Mouse (Mus musculus) gastrocnemius, postnatal 14 days (tissue): Measurements from ENCODE around the gene Zfyve19. TPM values are rescaled to one million over a fixed set of nuclear protein-coding genes. Genes with fewer than 3 reads are reported as not detected.
A peak's percentile ranks its signal among the peaks of the same experiment; 100 is the strongest.

Experiments
- DNase-seq: peaks from one replicate; pipeline ENCODE4 v3.0.0; 2021; ENCODE audit warnings: mixed read lengths
- intact Hi-C: fragments of 180-260 bp; cut with DNase I; formaldehyde crosslinking; loops from one replicate; pipeline ENCODE4 v1.15.1; 2025; ENCODE audit warnings: low total_unique reads
- total RNA-seq, 2 experiments: library from RNA; stranded (reverse); gene quantifications; 2 replicates each; pipeline ENCODE4 v1.2.3; 2021

The Zfyve19 gene
- total RNA-seq, 2 experiments from 2014 or later: 10.6 to 11.6 TPM

GRCm38 (mm10) chr2:119242548-119242947, 34.1 kb downstream of the Zfyve19 start:
- DNase-seq: no peak
- intact Hi-C loops: no loop called here

GRCm38 (mm10) chr2:119245246-119245645, 36.8 kb downstream of the Zfyve19 start:
- intact Hi-C loops: no loop called here
- no peak for DNase-seq

DNA sequence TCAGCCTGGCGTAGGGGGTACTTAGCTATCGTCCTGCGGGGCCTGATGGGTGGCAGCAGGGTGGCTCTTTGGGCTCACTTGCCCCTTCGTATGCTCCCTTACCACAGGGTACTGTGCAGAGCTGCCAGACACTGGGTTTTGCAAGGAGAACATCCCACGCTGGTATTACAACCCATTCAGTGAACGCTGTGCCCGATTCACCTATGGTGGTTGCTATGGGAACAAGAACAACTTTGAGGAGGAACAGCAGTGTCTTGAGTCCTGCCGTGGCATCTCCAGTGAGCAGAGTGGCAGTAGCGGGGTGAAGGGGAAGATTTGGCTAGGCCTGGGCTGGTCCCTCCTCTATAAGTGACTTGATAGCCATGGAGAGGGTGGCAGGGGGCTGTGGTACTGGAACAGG, 39.5 kb downstream of the Zfyve19 start:
- no peak for DNase-seq
- intact Hi-C loops: no loop called here

GRCm38 (mm10) chr2:119249592-119250061, 41.2 kb downstream of the Zfyve19 start:
- intact Hi-C loops: loop anchor here (2.0 kb wide), 1 partner anchor 37 kb away; no protein-coding TSS in a partner anchor
- no peak for DNase-seq

DNA sequence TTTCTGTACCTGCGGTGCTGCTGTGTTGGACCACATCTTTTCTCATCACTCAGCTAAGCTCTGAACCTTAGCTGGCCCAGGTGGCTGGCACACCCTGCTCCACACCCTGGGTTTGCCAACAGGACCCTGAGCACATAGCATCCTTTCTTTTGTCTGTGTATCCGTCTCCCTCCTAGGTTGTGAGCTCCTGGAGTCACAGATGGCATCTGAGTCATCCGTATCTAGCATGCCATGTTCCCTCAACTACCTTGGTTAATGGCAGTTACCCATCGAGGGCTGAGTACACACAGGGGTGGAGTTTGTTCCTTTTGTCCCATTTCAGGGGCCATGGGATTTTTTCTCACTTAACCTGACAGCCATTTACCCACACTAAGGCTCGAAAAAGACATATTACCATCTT, 42.0 kb downstream of the Zfyve19 start:
- intact Hi-C loops: loop anchor here (2.0 kb wide), 1 partner anchor 36 kb away; no protein-coding TSS in a partner anchor
- DNase-seq: no peak

DNA sequence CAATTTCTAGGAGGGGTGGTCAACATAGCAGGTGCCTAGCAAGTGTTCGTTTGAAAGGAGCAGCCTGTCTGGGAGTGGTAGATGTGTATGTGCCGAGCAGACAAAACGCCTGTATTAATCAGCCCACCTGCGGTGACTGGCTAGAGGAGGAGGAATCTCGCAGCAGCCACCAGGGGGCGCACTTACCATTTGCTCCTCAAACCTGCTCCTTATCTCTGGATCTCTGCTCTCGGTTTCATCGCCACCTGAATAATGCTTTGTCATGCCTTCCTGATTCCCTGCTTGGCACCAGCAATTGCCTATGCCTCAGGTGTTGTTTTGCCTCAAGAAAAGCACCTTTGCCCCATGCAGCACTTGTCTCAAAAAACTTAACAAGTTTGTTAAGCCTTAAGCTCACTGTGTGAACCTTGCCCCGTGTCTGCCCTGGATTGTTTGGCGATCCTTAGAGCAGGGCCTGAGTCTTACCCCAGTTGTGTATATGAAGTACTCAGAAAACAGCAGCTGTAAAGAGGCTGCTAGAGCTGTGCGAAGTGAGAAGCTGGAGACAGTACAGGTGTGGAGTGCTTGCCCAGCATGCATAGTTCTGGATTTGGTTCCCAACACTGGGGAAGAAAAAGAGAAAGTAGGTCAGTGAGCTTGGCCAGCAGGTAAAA, 42.5 kb downstream of the Zfyve19 start:
- intact Hi-C loops: loop anchor here (2.0 kb wide), 1 partner anchor 36 kb away; no protein-coding TSS in a partner anchor
- peak; percentile 82 for DNase-seq

DNA sequence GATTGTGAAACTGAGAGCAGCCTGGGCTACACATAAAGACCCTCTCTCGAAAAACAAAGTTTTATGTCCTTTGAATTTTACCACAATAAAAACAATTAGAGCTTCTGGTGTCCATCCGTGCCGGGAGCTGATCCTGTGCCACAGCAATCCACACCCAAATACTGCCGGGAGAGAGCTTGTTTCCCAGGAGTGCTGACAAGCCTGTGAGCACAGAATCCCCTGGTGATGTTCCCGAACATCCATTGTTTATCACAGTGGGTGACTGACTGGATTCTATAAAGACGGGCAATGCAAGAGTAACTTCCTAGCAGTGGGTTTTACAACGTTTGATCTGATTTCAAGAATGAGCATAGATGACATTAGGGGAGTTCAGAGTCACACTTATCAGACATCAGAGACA, 46.6 kb downstream of the Zfyve19 start:
- no peak for DNase-seq
- intact Hi-C loops: no loop called here

- no peak for DNase-seq
- intact Hi-C loops: no loop called here
Observed at GRCm38 (mm10) chr2:119260518-119260917, 52.1 kb downstream of the Zfyve19 start.

DNA sequence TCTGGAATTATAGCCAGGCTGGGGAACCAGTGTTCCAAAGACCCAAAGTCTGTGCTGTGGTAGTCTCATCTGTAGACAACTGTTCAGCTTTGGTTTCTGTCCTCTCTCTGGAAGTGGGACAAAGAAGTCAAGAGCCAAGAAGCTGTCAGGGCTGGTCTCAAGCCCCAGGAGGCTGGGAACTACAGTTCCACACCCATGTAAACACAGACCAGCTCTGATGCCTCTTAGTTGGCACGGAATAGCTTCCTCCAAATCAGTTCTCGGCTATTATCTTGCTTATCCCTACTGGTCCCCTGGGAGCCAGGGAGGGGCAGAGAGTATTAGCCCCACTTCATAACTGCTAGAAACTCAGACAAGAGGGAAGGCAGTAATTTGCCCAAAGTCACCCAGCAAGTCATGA, 52.9 kb downstream of the Zfyve19 start:
- no peak for DNase-seq
- intact Hi-C loops: no loop called here

DNA sequence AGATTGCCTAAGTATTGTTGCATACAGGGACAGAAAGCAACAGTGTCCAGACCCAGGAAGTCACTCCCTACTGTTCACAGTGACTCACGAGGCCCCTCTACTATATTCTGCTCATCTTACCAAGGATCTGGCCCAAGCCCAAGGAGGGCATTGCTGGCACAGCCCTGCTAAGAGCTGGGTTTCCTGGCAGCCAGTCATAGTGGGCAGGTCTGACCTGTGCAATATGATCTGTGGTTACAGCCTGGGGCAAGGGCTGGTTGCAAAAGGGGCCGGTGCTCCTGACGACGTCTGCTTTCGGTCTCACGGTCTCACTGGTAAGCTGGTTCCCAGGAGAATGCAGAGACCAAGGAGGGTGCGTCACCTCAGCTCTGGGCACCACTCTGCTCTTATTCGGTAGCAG, 54.6 kb downstream of the Zfyve19 start:
- intact Hi-C loops: no loop called here
- DNase-seq: peak; percentile 60

GRCm38 (mm10) chr2:119263813-119264212, 55.4 kb downstream of the Zfyve19 start:
- intact Hi-C loops: no loop called here
- no peak for DNase-seq

Other genes starting within 250 kb of the Zfyve19 start
- gene Ccdc32, start 179.2 kb upstream of the Zfyve19 start, total RNA-seq: 1 to 10 TPM; 5.6 to 6.2 TPM
- 1 to 10 TPM; 2.7 to 3.5 TPM for gene Rpusd2, start 173.8 kb upstream of the Zfyve19 start, total RNA-seq
- gene Knl1, start 161.5 kb upstream of the Zfyve19 start, total RNA-seq: 1 to 10 TPM; 2.2 to 2.3 TPM
- 1 to 10 TPM; 2.6 to 3.1 TPM for gene Rad51, start 95.8 kb upstream of the Zfyve19 start, total RNA-seq
- gene Rmdn3, start 51.6 kb upstream of the Zfyve19 start, total RNA-seq: 1 to 10 TPM; 4.8 to 5.5 TPM
- under 1 TPM in 1 of 2 experiments, not detected in 1; 0.57 TPM for gene Gchfr, start 40.8 kb upstream of the Zfyve19 start, total RNA-seq
- gene Gm14137, start 34.1 kb upstream of the Zfyve19 start, total RNA-seq: under 1 TPM in 1 of 2 experiments, not detected in 1; 0.06 TPM
- gene Dnajc17, start 178 bp downstream of the Zfyve19 start, total RNA-seq: 1 to 10 TPM; 8.2 to 8.9 TPM
- gene Ppp1r14d, start 21.3 kb downstream of the Zfyve19 start, total RNA-seq: not detected
- under 1 TPM in 1 of 2 experiments, not detected in 1; 0.64 TPM for gene Spint1, start 28.7 kb downstream of the Zfyve19 start, total RNA-seq
- gene Rhov, start 62.7 kb downstream of the Zfyve19 start, total RNA-seq: not detected
- gene Vps18, start 80.1 kb downstream of the Zfyve19 start, total RNA-seq: 1 to 10 TPM; 8.3 to 8.9 TPM
- gene Dll4, start 117.2 kb downstream of the Zfyve19 start, total RNA-seq: 10 to 100 TPM; 10.4 to 12.9 TPM
- 10 to 100 TPM; 10.5 to 47.4 TPM for gene Chac1, start 142.6 kb downstream of the Zfyve19 start, total RNA-seq